Mouse (Mus musculus) frontal cortex, postnatal 14 days (tissue): ENCODE data around the gene Egfl7.
A peak's percentile ranks its signal among the peaks of the same experiment; 100 is the strongest.

ENCODE experiments used
- DNase-seq, 2 experiments: peaks; one replicate each; pipeline ENCODE4 v3.0.0; 2022; ENCODE audit warnings: low spot score in 2 of 2

Gene Egfl7

DNA sequence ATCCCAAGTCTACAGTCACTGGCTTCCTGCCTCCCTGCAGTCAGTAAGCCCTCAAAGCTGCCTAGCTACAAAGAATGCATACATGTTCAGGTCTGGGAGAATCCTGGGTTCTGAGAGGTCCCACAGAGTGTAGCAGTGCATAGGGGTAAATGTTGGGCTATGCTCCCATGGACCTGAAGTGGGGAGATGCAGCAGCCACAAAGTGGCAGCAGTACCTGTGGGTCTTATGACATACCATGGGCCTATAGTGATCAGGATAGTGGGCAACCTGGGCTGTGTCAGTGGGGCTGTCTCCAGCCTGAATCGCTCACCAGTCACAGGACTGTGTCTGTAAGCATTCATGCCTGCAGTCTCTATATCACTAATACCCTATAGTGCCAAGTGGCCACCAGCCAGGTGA lies at the start of gene Egfl7:
Egfl7 (plus strand) TSS at position 301 of the 400 bp plus-strand sequence.
- DNase-seq = no peak

DNA sequence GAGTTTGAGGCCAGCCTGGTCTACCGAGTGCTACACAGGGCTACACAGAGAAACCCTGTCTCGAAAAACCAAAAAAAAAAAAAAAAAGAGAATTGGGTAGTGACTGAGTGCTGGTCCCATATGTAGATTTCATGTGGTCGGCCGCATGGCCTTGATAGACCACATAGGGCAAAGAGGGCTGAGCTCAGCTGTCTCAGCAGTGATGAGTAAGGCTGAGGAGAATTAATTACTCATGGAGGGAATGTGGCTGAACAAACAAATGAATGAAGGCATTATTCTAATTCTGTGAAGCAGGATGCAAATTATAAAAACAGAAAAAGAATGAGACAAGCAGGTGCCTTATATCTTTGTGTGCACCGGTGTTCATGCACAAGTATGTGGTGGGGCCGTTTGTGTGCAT lies 48.0 kb upstream of the Egfl7 start:
- DNase-seq = no peak

- no peak for DNase-seq
Observed at GRCm38 (mm10) chr2:26533249-26533648, 46.6 kb upstream of the Egfl7 start.

DNA sequence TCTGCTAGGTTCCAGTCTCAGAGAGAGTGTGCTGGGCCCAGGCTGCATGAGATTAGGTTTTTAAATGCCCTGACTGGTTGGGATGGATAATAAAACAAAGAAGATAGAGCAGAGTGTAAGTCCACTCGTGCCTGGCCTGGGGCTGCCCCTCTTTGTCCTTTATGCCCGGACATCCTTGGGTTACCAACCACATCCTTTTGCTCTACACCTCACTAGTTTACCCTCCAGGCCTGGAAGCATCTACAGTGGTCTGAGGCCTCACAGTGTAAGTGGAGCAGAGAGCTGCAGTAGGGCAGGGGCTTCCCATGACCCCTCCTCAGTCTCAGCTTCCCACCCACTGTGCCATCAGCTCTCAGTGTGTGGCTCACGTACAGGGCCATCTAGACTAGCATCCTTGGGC lies 45.7 kb upstream of the Egfl7 start:
- no peak for DNase-seq

DNA sequence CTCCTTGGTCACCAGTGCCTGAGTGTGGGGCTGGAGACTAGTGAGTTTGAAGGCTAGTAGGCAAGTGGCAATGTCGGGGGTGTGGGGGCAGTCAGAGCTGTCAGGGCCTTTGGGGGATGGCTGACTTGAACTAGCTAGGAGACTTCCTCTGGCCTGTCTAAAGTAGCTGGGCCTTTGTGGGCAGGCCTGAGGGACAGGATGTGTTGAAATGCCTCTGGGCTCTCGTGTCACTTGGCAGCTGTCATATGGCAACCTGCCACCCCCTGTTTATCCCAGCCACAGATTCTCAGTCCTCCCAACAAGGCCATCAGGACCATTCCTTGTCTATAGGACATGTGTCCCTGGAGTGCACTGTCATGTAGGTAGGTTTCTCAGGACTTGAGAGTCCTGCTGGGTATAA lies 45.2 kb upstream of the Egfl7 start:
- no peak for DNase-seq

- peak in 1 of 2 experiments; percentile 16 for DNase-seq
Observed at GRCm38 (mm10) chr2:26535517-26536045, 44.2 kb upstream of the Egfl7 start.

GRCm38 (mm10) chr2:26539516-26539915 lies 40.3 kb upstream of the Egfl7 start:
- DNase-seq = no peak

- no peak for DNase-seq
Observed at GRCm38 (mm10) chr2:26540721-26541120, 39.1 kb upstream of the Egfl7 start.

DNA sequence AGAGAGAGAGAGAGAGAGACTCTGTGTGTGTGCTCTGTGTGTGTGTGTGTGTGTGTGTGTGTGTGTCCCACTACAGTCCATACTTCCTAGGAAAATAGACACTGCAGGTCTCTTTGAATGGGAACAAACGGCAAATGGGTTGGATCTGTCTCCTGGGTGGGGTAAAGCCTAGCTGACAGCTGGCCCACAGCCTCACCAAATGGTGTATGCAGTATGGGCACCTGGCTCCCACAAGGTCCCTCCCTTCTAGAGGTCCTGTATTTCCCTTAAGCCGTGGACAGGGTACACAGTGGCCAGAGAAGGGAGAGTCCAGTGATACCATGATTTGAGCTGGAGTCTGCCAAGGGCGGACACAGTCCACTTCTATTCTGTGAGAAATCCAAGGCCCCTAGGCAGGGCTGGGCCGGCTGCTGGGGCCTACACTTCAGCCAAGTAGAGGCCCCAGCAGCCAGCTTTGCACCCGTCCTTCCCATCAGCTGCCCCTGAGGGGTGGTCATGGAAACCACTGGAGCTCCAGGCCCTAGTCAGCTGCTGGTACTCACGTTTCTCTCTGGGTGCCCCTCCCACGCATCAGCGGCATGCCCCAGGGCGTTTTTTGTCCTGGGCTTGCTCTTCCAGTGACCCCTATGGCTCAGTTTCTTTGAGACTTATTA lies 38.4 kb upstream of the Egfl7 start:
- DNase-seq = no peak

- DNase-seq = no peak
Observed at GRCm38 (mm10) chr2:26543155-26543554, 36.7 kb upstream of the Egfl7 start.

DNA sequence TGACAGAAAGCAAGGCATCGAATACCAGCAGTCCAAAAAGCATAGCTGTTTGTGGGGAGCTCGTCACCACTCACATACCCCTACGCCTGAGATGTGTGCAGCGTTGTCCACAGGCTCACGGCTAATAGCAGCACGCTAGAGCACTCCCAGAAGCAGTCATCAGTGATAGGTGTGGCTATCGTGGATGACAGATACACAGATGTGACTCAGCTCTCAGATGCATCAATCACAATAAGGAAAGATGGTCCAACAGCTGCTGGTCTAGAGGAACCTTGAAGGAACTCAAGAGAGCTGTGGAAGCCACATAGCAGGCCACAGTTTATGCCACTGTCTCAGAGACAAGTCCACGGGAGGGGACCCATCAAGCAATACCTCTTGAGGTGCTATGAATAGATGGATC lies 36.0 kb upstream of the Egfl7 start:
- DNase-seq = no peak

DNA sequence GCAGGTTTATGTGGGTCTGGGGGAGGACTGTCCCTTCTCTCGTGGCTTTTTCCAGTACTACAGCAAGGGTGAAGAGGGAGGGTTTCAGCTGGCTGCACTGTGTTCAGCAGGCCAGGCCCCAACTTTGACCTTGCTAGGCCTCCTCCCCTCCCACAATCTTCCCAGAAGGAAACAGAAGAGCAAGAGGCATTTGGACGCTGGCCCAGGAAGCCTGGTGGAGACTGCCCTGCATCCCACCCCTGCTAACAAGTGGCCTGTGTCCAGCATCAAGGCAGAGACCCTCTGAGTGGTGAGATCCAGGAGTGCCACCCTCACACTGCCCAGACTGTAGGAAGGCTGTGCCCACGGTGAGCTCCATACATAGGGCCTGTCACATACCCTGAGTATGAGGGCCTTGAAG lies 35.5 kb upstream of the Egfl7 start:
- no peak for DNase-seq

- DNase-seq = no peak
Observed at GRCm38 (mm10) chr2:26547481-26547880, 32.3 kb upstream of the Egfl7 start.

DNA sequence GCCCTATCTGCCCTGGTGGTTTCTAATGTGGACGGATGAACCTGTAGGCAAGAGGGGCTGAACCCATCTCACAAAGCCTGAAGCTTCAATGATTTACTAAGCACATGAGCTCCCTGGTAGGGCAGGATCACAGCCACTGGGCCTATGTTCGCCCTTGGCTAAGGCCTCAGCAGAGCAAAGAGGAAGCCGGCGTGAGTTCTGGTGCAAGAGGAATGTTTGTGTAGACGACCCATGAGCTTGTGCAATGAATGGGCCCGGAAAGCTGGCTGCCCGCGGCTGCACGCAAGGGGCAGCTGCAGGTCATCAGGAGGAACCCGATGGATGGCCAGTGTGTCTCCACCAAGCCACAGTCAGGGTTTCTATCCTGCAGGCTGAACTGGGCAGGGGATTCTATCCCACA lies 30.0 kb upstream of the Egfl7 start:
- no peak for DNase-seq

GRCm38 (mm10) chr2:26550205-26550604 lies 29.6 kb upstream of the Egfl7 start:
- DNase-seq = no peak

- no peak for DNase-seq
Observed at GRCm38 (mm10) chr2:26550777-26551176, 29.0 kb upstream of the Egfl7 start.

DNA sequence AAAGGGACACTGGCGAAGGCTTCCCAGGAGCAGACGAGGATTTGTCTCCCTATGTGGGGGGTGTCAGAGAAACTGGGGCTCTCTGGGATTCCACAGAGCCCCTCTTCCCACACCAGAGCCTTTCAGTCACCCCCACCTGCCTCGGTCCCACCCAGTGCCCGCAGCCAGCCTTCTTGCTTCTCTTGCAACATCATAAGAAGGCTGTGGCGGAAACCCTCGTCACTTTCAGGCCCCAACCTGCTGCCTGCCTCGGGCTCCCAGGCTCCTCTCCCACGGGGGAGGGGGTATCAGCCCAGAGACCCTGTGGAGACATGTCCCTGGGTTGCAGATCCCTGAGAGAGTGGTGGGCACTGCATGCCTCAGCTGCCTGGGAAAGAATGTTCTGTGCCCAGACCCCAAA lies 28.4 kb upstream of the Egfl7 start:
- DNase-seq = no peak

DNA sequence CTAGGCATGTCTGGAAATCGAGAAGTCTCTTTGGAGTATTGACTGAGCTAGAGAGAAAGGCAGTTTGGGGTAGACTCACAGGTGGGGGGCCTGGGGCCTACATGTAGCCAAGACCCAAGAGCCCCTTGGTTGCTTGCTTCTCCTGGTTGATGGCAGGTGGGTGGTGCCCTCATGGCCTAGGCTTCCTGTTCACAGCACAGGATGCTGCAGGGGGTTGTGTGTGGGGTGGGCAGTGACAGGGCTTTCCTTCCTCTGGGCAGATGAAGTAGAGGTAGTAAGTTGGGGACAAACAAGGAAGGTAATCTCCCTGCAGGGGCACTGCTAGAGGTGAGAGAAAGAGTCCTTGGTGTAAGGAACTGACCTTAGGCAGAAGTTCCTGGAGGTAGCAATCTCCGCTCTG lies 27.7 kb upstream of the Egfl7 start:
- DNase-seq = no peak

- no peak for DNase-seq
Observed at GRCm38 (mm10) chr2:26553904-26554303, 25.9 kb upstream of the Egfl7 start.

- no peak for DNase-seq
Observed at GRCm38 (mm10) chr2:26555076-26555475, 24.7 kb upstream of the Egfl7 start.

GRCm38 (mm10) chr2:26556535-26556993 lies 23.2 kb upstream of the Egfl7 start:
- DNase-seq = no peak

DNA sequence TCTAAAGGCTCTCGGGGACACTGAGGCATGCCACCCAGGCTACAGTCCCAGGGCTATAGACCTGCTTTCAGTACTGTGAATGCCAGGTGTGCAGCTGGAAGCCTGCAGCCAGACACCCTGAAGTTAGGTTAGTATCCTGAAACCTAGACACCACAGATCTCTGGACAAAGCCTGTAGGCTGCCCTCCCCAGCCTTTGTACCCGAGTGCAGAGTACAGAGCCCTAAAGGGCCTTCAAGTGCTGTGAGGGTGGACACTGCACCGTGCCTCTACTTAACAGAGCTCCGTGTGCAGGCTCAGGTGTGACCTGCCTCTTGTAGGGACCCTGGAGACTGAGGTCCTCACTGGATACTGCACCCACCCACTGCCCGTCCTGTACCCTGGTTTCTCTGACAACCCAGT lies 19.3 kb upstream of the Egfl7 start:
- DNase-seq = no peak

GRCm38 (mm10) chr2:26561351-26562016 lies 18.3 kb upstream of the Egfl7 start:
- no peak for DNase-seq
